Mouse (Mus musculus) lung, postnatal 0 days (tissue): ENCODE data around the gene Mast4.

Source experiments
- CTCF ChIP-seq: IDR thresholded peaks from 2 replicates; pipeline ENCODE4 v1.5.1; 2016; ENCODE audit warnings: antibody characterized with exemption, mild to moderate bottlenecking
- EP300 ChIP-seq: IDR thresholded peaks from 2 replicates; pipeline ENCODE4 v1.6.1; 2016; ENCODE audit warnings: antibody characterized with exemption, mild to moderate bottlenecking, control low read depth

DNA sequence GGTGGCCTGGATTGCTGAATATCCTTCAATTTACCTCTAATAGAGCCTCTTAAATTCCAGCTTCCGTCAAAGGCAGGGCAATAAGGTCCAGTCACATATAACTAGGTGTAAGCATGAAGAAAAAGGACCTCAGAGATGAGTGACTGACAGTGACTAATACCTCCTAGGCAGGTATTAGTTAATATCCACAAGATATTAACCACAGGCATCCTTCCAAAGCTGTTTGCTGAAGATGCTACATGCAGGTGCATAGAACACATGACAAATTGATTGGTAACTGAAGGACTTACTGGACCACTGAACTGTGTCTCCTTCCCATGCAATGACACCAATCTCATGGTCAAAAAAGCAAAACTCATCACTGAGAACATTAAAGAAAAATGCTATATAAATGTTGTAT, 402.3 kb downstream of the Mast4 start:
- TF ChIP-seq CTCF (no peak), EP300 (no peak)
